In genomic region chr15:91012793-91013580, GRCm38 (mm10) we compare ENCODE assay signal across 10 mouse cellular contexts. TPM values are rescaled to one million over a fixed set of nuclear protein-coding genes. Genes with fewer than 3 reads are reported as not detected.
DNase-seq lines count a peak whose midpoint lies in the region; ATAC-seq and TF ChIP-seq lines count a peak whose summit lies in the region.
"Had no signal": no experiment of that assay in that cellular context is flagged by ENCODE, and none has a peak within 500 bp of the region (broad histone marks: within the 10 kb centered on the region; RNA-seq: fewer than 3 reads in every experiment).

No protein-coding gene starts in this region.

- peak; percentile 77 for DNase-seq in Patski (ENCODE audit: low read depth, low spot score)
- DNase-seq in embryonic facial prominence, embryonic 10.5 days (ENCODE audit: low spot score): no peak
- DNase-seq in right cerebral cortex, postnatal 14 days: no peak
- no peak for DNase-seq in frontal cortex, postnatal 36 days (ENCODE audit: low spot score in 2 of 2)
- DNase-seq: cerebellum, postnatal 36 days had no signal

- in situ Hi-C loops in Patski (cut with MboI; ENCODE audit: low pct_unique_long_range_greater_than_20kb): no loop called here

- H3K9ac ChIP-seq in intestine, postnatal 0 days (ENCODE audit: low read depth, low read length): no peak overlapping the region
- no peak overlapping the region for H3K9ac ChIP-seq in midbrain, embryonic 12.5 days (replicated peaks)
- H3K9ac ChIP-seq: heart, embryonic 15.5 days had no signal

- no peaks in the 10 kb centered on the region for H3K36me3 ChIP-seq in embryonic facial prominence, embryonic 10.5 days (replicated peaks)
- H3K36me3 ChIP-seq in intestine, postnatal 0 days (ENCODE audit: control insufficient read depth, insufficient read depth): no peaks in the 10 kb centered on the region
- no peaks in the 10 kb centered on the region for H3K36me3 ChIP-seq in midbrain, embryonic 12.5 days
- H3K36me3 ChIP-seq: heart, embryonic 15.5 days had no signal

- no peak overlapping the region for H3K4me3 ChIP-seq in embryonic facial prominence, embryonic 10.5 days
- H3K4me3 ChIP-seq in intestine, postnatal 0 days (ENCODE audit: low read depth, low read length): peak overlapping the region; percentile 32
- no peak overlapping the region for H3K4me3 ChIP-seq in midbrain, embryonic 12.5 days
- H3K4me3 ChIP-seq: heart, embryonic 15.5 days; megakaryocyte, embryonic 14.5 days had no signal

- H3K4me1 ChIP-seq in embryonic facial prominence, embryonic 10.5 days: peaks cover 28% of the 10 kb centered on the region
- H3K4me1 ChIP-seq in intestine, postnatal 0 days (replicated peaks; ENCODE audit: control insufficient read depth, insufficient read depth, low read length): no peaks in the 10 kb centered on the region
- peaks cover 71% of the 10 kb centered on the region for H3K4me1 ChIP-seq in midbrain, embryonic 12.5 days
- H3K4me1 ChIP-seq: heart, embryonic 15.5 days; megakaryocyte, embryonic 14.5 days had no signal

- no peaks in the 10 kb centered on the region for H3K27me3 ChIP-seq in Patski
- no peaks in the 10 kb centered on the region for H3K27me3 ChIP-seq in embryonic facial prominence, embryonic 10.5 days (replicated peaks; ENCODE audit: low read depth, poor library complexity, severe bottlenecking)
- no peaks in the 10 kb centered on the region for H3K27me3 ChIP-seq in intestine, postnatal 0 days (replicated peaks; ENCODE audit: control insufficient read depth, insufficient read depth, low read length)
- no peaks in the 10 kb centered on the region for H3K27me3 ChIP-seq in midbrain, embryonic 12.5 days
- H3K27me3 ChIP-seq: heart, embryonic 15.5 days; megakaryocyte, embryonic 14.5 days had no signal

- peak overlapping the region; percentile 58 for H3K4me2 ChIP-seq in intestine, postnatal 0 days (replicated peaks; ENCODE audit: low read depth)
- H3K4me2 ChIP-seq in midbrain, embryonic 12.5 days (replicated peaks): peak overlapping the region; percentile 4; the same call in 1 of the 2 replicates
- H3K4me2 ChIP-seq: heart, embryonic 15.5 days had no signal

- TF ChIP-seq CTCF in Patski (IDR thresholded peaks at IDR 0.05): no peak
- no peak for TF ChIP-seq CTCF in intestine, postnatal 0 days (IDR thresholded peaks at IDR 0.05; ENCODE audit: low read depth)

- CTCF ChIA-PET in Patski (lab: Charles Lee): interaction anchor here (1.1 to 1.6 kb wide), 6 partner anchors 21 to 221 kb away, joined by 3 to 4 read pairs (median 4); no protein-coding TSS in a partner anchor

- ATAC-seq in Patski: peak; percentile 82
- peak; percentile 41 for ATAC-seq in intestine, postnatal 0 days
- peak; percentile 14 for ATAC-seq in midbrain, embryonic 12.5 days (ENCODE audit: low FRiP score, low read depth)
- ATAC-seq in monocyte, adult 5-6 weeks (replicated peaks; ENCODE audit: insufficient number of reproducible peaks, low FRiP score, low TSS enrichment, poor library complexity, severe bottlenecking): no peak

- no peaks in the 10 kb centered on the region for H3K9me3 ChIP-seq in embryonic facial prominence, embryonic 10.5 days
- no peaks in the 10 kb centered on the region for H3K9me3 ChIP-seq in intestine, postnatal 0 days (ENCODE audit: control insufficient read depth)
- H3K9me3 ChIP-seq in midbrain, embryonic 12.5 days: no peaks in the 10 kb centered on the region
- H3K9me3 ChIP-seq: heart, embryonic 15.5 days had no signal

- peak overlapping the region; percentile 11; the same call in 1 of the 2 replicates for H3K27ac ChIP-seq in embryonic facial prominence, embryonic 10.5 days (replicated peaks)
- peak overlapping the region; percentile 21; the same call in 1 of the 2 replicates for H3K27ac ChIP-seq in intestine, postnatal 0 days (ENCODE audit: low read depth, low read length)
- peak overlapping the region; percentile 86 for H3K27ac ChIP-seq in midbrain, embryonic 12.5 days (replicated peaks)
- H3K27ac ChIP-seq: heart, embryonic 15.5 days had no signal

- POLR2A ChIA-PET in Patski (lab: Charles Lee): no interaction called here

- WGBS in embryonic facial prominence, embryonic 10.5 days: 13% methylated on average over 6 of the region's 6 CpGs
- WGBS in intestine, postnatal 0 days: 15% methylated on average over 6 of the region's 6 CpGs
- WGBS in midbrain, embryonic 12.5 days: 3% methylated on average over 6 of the region's 6 CpGs

RNA-seq across cellular contexts. Expression of gene Kif21a, which starts 36.8 kb away (rescaled TPM):
- 32.5 TPM for polyA plus RNA-seq in Patski (2021)
- polyA plus RNA-seq in embryonic facial prominence, embryonic 10.5 days (2016; fragmentation: Nextera tagmentation; extraction: Ambion mirVana): 9.2 and 11.5 TPM in 2 replicates
- 13.3 and 16.0 TPM in 2 replicates for polyA plus RNA-seq in intestine, postnatal 0 days (2015; fragmentation: Nextera tagmentation; extraction: Ambion mirVana)
- 60.3 and 69.7 TPM in 2 replicates for polyA plus RNA-seq in midbrain, embryonic 12.5 days (2016; fragmentation: Nextera tagmentation; extraction: Ambion mirVana)
- not detected in 3 replicates for total RNA-seq in monocyte, adult 5-6 weeks (2017)

Comparison
In these comparisons a context has a peak if more than half of its experiments do, and no peak if none do; other contexts are left out.
1. H3K27ac ChIP-seq: peak in every context shown above with its lines; median percentile 86 in midbrain, embryonic 12.5 days; 21 in intestine, postnatal 0 days; 11 in embryonic facial prominence, embryonic 10.5 days.